Mouse (Mus musculus) ovary, adult 10 weeks (tissue): ENCODE measurements around the gene P4hb. TPM values are rescaled to one million over a fixed set of nuclear protein-coding genes. Genes with fewer than 3 reads are reported as not detected.

Source experiments
- polyA plus RNA-seq: library from polyadenylated mRNA; stranded (reverse); fragments of 350-450 nt; fragmentation: Illumina TruSeq; extraction: RNeasy Lipid Tissue Mini Kit (QIAGEN cat#74804); gene quantifications from one replicate; pipeline ENCODE4 v1.2.3, GENCODE M21; 2014

P4hb gene
- polyA plus RNA-seq: 235 TPM

GRCm38 (mm10) chr11:120572752-120573584 lies at the start of gene P4hb:
TSS of gene P4hb (minus strand) at chr11:120573253.

GRCm38 (mm10) chr11:120617519-120618112 lies 44.6 kb upstream of the P4hb start, which contains the start of gene Pcyt2:
TSS of gene Pcyt2 (minus strand) at chr11:120617936.

GRCm38 (mm10) chr11:120608241-120609034 lies 35.4 kb upstream of the P4hb start, which contains the start of gene Npb:
TSS of gene Npb (plus strand) at chr11:120608477.

GRCm38 (mm10) chr11:120598283-120598989 lies 25.4 kb upstream of the P4hb start, which contains the start of the genes Alyref and Anapc11:
TSS of gene Alyref (minus strand) at chr11:120598365.
TSS of gene Anapc11 (plus strand) at chr11:120598421.

GRCm38 (mm10) chr11:120581490-120582267 lies 8.6 kb upstream of the P4hb start, which contains the start of gene Arhgdia:
TSS of gene Arhgdia (minus strand) at chr11:120581624.

GRCm38 (mm10) chr11:120550810-120551440 lies 22.1 kb downstream of the P4hb start, which contains the start of gene Ppp1r27:
TSS of gene Ppp1r27 (minus strand) at chr11:120551132.

GRCm38 (mm10) chr11:120549168-120549945 lies 23.7 kb downstream of the P4hb start, which contains the start of gene Mcrip1:
TSS of gene Mcrip1 (minus strand) at chr11:120549727.

GRCm38 (mm10) chr11:120530085-120530964 lies 42.7 kb downstream of the P4hb start, which contains the start of gene Gcgr:
TSS of gene Gcgr (plus strand) at chr11:120530699.

Other genes with a start within 250 kb of the P4hb start
- 659 TPM for gene Actg1, start 224.7 kb downstream of the P4hb start, polyA plus RNA-seq
- not detected for gene Fscn2, start 211.7 kb downstream of the P4hb start, polyA plus RNA-seq
- gene Faap100, start 194.5 kb downstream of the P4hb start, polyA plus RNA-seq: not detected
- gene Nploc4, start 135.5 kb downstream of the P4hb start, polyA plus RNA-seq: 22.0 TPM
- gene Tspan10, start 130.6 kb downstream of the P4hb start, polyA plus RNA-seq: not detected
- not detected for gene Pde6g, start 119.8 kb downstream of the P4hb start, polyA plus RNA-seq
- 1.5 TPM for gene Oxld1, start 115.2 kb downstream of the P4hb start, polyA plus RNA-seq
- gene Ccdc137, start 115.1 kb downstream of the P4hb start, polyA plus RNA-seq: 14.0 TPM
- 9.9 TPM for gene Arl16, start 105.6 kb downstream of the P4hb start, polyA plus RNA-seq
- gene Mrpl12, start 88.6 kb downstream of the P4hb start, polyA plus RNA-seq: 1.2 TPM
- not detected for gene Slc25a10, start 81.4 kb downstream of the P4hb start, polyA plus RNA-seq
- gene Gcgr, start 42.6 kb downstream of the P4hb start, polyA plus RNA-seq: not detected
- 1.5 TPM for gene Mcrip1, start 23.5 kb downstream of the P4hb start, polyA plus RNA-seq
- gene Ppp1r27, start 22.1 kb downstream of the P4hb start, polyA plus RNA-seq: not detected
- 29.1 TPM for gene Arhgdia, start 8.4 kb upstream of the P4hb start, polyA plus RNA-seq
- gene Alyref, start 25.1 kb upstream of the P4hb start, polyA plus RNA-seq: 37.9 TPM
- 5.8 TPM for gene Anapc11, start 25.2 kb upstream of the P4hb start, polyA plus RNA-seq
- gene Npb, start 35.2 kb upstream of the P4hb start, polyA plus RNA-seq: not detected
- 3.4 TPM for gene Pcyt2, start 44.7 kb upstream of the P4hb start, polyA plus RNA-seq
- gene Sirt7, start 52.0 kb upstream of the P4hb start, polyA plus RNA-seq: 3.2 TPM
- gene Mafg, start 60.3 kb upstream of the P4hb start, polyA plus RNA-seq: 10.4 TPM
- 1.6 TPM for gene Pycr1, start 70.5 kb upstream of the P4hb start, polyA plus RNA-seq
- gene Myadml2, start 74.9 kb upstream of the P4hb start, polyA plus RNA-seq: not detected
- gene Notum, start 87.9 kb upstream of the P4hb start, polyA plus RNA-seq: not detected
- 0.77 TPM for gene Aspscr1, start 99.7 kb upstream of the P4hb start, polyA plus RNA-seq
- not detected for gene Cenpx, start 140.5 kb upstream of the P4hb start, polyA plus RNA-seq
- gene Lrrc45, start 140.7 kb upstream of the P4hb start, polyA plus RNA-seq: 0.40 TPM
- gene Rac3, start 148.2 kb upstream of the P4hb start, polyA plus RNA-seq: not detected
- not detected for gene Dcxr, start 154.0 kb upstream of the P4hb start, polyA plus RNA-seq
- not detected for gene Cbr2, start 158.9 kb upstream of the P4hb start, polyA plus RNA-seq
- not detected for gene Hmga1b, start 189.5 kb upstream of the P4hb start, polyA plus RNA-seq
- gene Rfng, start 211.0 kb upstream of the P4hb start, polyA plus RNA-seq: not detected
- gene Gps1, start 211.0 kb upstream of the P4hb start, polyA plus RNA-seq: 10.9 TPM
- 3.3 TPM for gene Dus1l, start 223.2 kb upstream of the P4hb start, polyA plus RNA-seq